Mouse (Mus musculus) mesoderm, embryonic 11.5 days (tissue): ENCODE measurements around the gene Npr1.

ENCODE experiments used
- DNase-seq: peaks from one replicate; pipeline ENCODE4 v3.0.0-alpha.2; 2012; ENCODE audit warnings: low read depth, low spot score

The Npr1 gene

GRCm38 (mm10) chr3:90440756-90441155 is 24.9 kb downstream of the Npr1 start:
- no peak for DNase-seq

- no peak for DNase-seq
Observed at GRCm38 (mm10) chr3:90437131-90437530, 28.5 kb downstream of the Npr1 start.

GRCm38 (mm10) chr3:90434073-90434730 is 31.5 kb downstream of the Npr1 start:
- no peak for DNase-seq

- DNase-seq, result peak; percentile 99
Observed at GRCm38 (mm10) chr3:90433381-90434020, 32.2 kb downstream of the Npr1 start, which contains the start of gene Ints3. TSS of gene Ints3 (minus strand) at chr3:90433622.

- peak; percentile 30 for DNase-seq
Observed at GRCm38 (mm10) chr3:90432811-90433219, 32.9 kb downstream of the Npr1 start.

- no peak for DNase-seq
Observed at GRCm38 (mm10) chr3:90432348-90432747, 33.3 kb downstream of the Npr1 start.

- DNase-seq, result no peak
Observed at GRCm38 (mm10) chr3:90429576-90429975, 36.1 kb downstream of the Npr1 start.

GRCm38 (mm10) chr3:90428186-90428585 is 37.5 kb downstream of the Npr1 start:
- DNase-seq, result no peak

- no peak for DNase-seq
Observed at GRCm38 (mm10) chr3:90427574-90427973, 38.1 kb downstream of the Npr1 start.

GRCm38 (mm10) chr3:90425499-90425898 is 40.2 kb downstream of the Npr1 start:
- no peak for DNase-seq

- DNase-seq, result no peak
Observed at GRCm38 (mm10) chr3:90423549-90423948, 42.1 kb downstream of the Npr1 start.

GRCm38 (mm10) chr3:90420696-90421095 is 45.0 kb downstream of the Npr1 start:
- DNase-seq, result no peak

GRCm38 (mm10) chr3:90413011-90413396 is 52.7 kb downstream of the Npr1 start:
- DNase-seq, result no peak

GRCm38 (mm10) chr3:90412312-90413010 is 53.2 kb downstream of the Npr1 start:
- DNase-seq, result peak; percentile 70

GRCm38 (mm10) chr3:90408721-90409120 is 56.9 kb downstream of the Npr1 start:
- DNase-seq, result no peak

GRCm38 (mm10) chr3:90406414-90406813 is 59.3 kb downstream of the Npr1 start:
- no peak for DNase-seq

GRCm38 (mm10) chr3:90404609-90405008 is 61.1 kb downstream of the Npr1 start:
- DNase-seq, result peak; percentile 28

- DNase-seq, result no peak
Observed at GRCm38 (mm10) chr3:90404121-90404520, 61.5 kb downstream of the Npr1 start.

- no peak for DNase-seq
Observed at GRCm38 (mm10) chr3:90400993-90401392, 64.7 kb downstream of the Npr1 start.
